8 mouse cellular contexts compared by ENCODE assay signal in the genomic region with DNA sequence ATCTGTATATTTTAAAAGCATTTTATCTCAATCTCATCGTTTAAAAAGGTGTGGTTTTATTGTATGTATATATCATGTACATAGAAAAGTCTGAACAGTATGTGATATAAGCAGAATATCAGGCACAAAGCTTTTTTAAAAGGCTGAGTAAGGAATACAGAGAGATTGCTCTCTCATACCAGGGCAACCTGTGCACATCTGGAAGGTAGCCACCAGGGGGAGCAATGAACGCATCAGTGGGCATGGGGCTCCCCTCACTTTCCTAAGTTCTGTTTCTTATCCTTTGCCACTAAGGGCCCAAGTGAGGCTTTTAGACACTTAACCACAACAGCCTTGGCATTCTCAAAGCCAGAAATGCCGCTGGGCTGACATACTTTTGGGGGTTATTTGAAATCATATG.
A peak's percentile ranks its signal among the peaks of the same experiment; 100 is the strongest.
DNase-seq lines count a peak whose midpoint lies in the region; ATAC-seq and TF ChIP-seq lines count a peak whose summit lies in the region.

No protein-coding gene starts in this region.

- H3K27me3 ChIP-seq in forebrain, embryonic 13.5 days, result no peaks in the 10 kb centered on the region
- no peaks in the 10 kb centered on the region for H3K27me3 ChIP-seq in small intestine, adult 2 months (ENCODE audit: control insufficient read depth, insufficient read depth, low read length)

- H3K9me3 ChIP-seq in forebrain, embryonic 13.5 days (replicated peaks), result no peaks in the 10 kb centered on the region

- 15% methylated on average over 3 of the region's 3 CpGs for WGBS in bone marrow, adult 2 months
- WGBS in forebrain, embryonic 13.5 days, result 32% methylated on average over 3 of the region's 3 CpGs
- 11% methylated on average over 3 of the region's 3 CpGs for WGBS in small intestine, adult 2 months

- peak; percentile 41 to 62 for DNase-seq in cerebellum, adult 18-20 months
- no peak for DNase-seq in cerebellum, adult 9-11 months
- DNase-seq in heart, postnatal 4 days, result peak; percentile 85
- DNase-seq in layer of hippocampus, postnatal 10 days (ENCODE audit: low spot score in 2 of 2), result peak; percentile 68 to 76
- peak; percentile 90 for DNase-seq in lung, postnatal 36 days

- no peak for TF ChIP-seq POLR2A in bone marrow, adult 2 months (IDR thresholded peaks at IDR 0.05; ENCODE audit: borderline replicate concordance, control insufficient read depth, low read depth, low read length)
- no peak for TF ChIP-seq POLR2A in small intestine, adult 2 months (IDR thresholded peaks at IDR 0.05; ENCODE audit: low read depth, low read length)

- H3K4me3 ChIP-seq in bone marrow, adult 2 months (replicated peaks; ENCODE audit: control insufficient read depth, low read depth, low read length), result no peak overlapping the region
- H3K4me3 ChIP-seq in forebrain, embryonic 13.5 days, result no peak overlapping the region
- no peak overlapping the region for H3K4me3 ChIP-seq in small intestine, adult 2 months (ENCODE audit: low read depth, low read length)

- peak; percentile 87 for TF ChIP-seq CTCF in bone marrow, adult 2 months (IDR thresholded peaks at IDR 0.05; ENCODE audit: control insufficient read depth, insufficient read depth, low read length)
- TF ChIP-seq CTCF in small intestine, adult 2 months (IDR thresholded peaks at IDR 0.05; ENCODE audit: extremely low read depth, insufficient read length, insufficient replicate concordance, low read depth, low read length), result peak; percentile 79; the same call in 1 of the 2 replicates

- H3K4me1 ChIP-seq in bone marrow, adult 2 months (ENCODE audit: control insufficient read depth, insufficient read depth, low read length), result no peaks in the 10 kb centered on the region
- peaks cover 7% of the 10 kb centered on the region for H3K4me1 ChIP-seq in forebrain, embryonic 13.5 days
- H3K4me1 ChIP-seq in small intestine, adult 2 months (ENCODE audit: control insufficient read depth, insufficient read depth, insufficient read length, low read length), result no peaks in the 10 kb centered on the region

- H3K4me2 ChIP-seq in forebrain, embryonic 13.5 days, result no peak overlapping the region

- no peak overlapping the region for H3K9ac ChIP-seq in forebrain, embryonic 13.5 days

- ATAC-seq in forebrain, embryonic 13.5 days, result peak; percentile 77

- H3K27ac ChIP-seq in bone marrow, adult 2 months (ENCODE audit: control insufficient read depth, insufficient read depth, low read depth, low read length, poor library complexity), result no peak overlapping the region
- H3K27ac ChIP-seq in forebrain, embryonic 13.5 days, result no peak overlapping the region
- no peak overlapping the region for H3K27ac ChIP-seq in small intestine, adult 2 months (ENCODE audit: insufficient read depth, low read depth, low read length)

- 0 out of 2 replicates have a peak, but pooled peaks cover 8% of the 10 kb centered on the region for H3K36me3 ChIP-seq in forebrain, embryonic 13.5 days (ENCODE audit: poor library complexity, severe bottlenecking)
- H3K36me3 ChIP-seq in small intestine, adult 2 months (ENCODE audit: control insufficient read depth, insufficient read depth, low read length), result peaks cover 8% of the 10 kb centered on the region
